Mouse (Mus musculus) bone marrow, adult 2 months (tissue): Measurements from ENCODE around the gene Herpud2.

Experiments used
- CTCF ChIP-seq: fragments of 200-500 bp; IDR thresholded peaks from 2 replicates; pipeline ENCODE4 v1.5.1; 2011; ENCODE audit warnings: low read length, control low read depth; ENCODE audit not compliant: control insufficient read depth, insufficient read depth
- POLR2A ChIP-seq: fragments of 200-500 bp; IDR thresholded peaks from 2 replicates; pipeline ENCODE4 v1.6.1; 2011; ENCODE audit warnings: low read depth, mild to moderate bottlenecking, control low read depth, low read length, borderline replicate concordance; ENCODE audit not compliant: control insufficient read depth

- no peak for TF ChIP-seq CTCF
- TF ChIP-seq POLR2A = no peak
These were observed 40.0 kb upstream of the Herpud2 start for GRCm38 (mm10) chr9:25191612-25192011.
